Mouse (Mus musculus): Measurements from ENCODE around the gene Myo7a.

Myo7a gene

DNA sequence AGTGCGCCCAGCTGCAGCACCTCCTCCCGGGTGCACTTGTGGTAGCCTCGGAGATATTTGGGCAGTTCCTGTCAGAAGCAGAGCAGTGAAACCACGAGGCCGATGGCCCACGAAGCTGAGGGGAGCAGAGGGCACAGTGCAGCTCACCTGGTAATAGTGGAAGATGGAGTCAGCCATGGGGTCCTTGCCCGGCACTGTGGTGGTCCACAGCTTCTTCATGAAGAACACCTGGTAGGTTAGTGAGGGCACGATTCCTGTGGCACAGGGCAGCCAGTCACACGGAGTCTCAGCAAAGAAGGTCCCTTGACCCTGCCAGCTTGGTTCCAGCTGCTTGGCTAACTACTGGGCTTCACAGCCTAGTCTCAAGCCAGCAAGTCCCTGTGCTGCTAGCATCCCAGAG is 64.9 kb downstream of the Myo7a start:
- in situ Hi-C loops (cut with MboI; ENCODE audit: low pct_unique_long_range_greater_than_20kb in 1 of 2, low sequenced_read_pairs in 2 of 2, unreplicated experiment in 1 of 2) = no loop called here

DNA sequence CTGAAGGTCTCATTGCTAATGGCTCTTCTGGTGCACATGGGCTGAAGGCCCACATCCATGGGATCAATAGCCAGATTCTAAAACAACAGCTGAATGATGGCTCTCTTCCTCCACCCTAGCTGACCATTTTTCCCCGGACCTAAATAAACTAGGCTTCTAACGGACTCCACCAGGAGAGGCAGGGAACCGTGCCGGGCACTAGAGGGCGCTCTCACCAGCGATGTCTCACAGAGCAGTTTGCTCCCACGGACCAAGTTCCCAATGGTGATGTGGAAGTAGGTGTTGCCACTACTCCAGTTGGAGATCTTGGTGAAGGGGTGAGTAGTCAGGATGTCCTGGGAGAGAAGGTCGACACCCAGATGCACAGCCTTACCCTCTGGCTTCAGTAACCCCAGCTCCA is 67.3 kb downstream of the Myo7a start:
- in situ Hi-C loops (cut with MboI; ENCODE audit: low pct_unique_long_range_greater_than_20kb in 1 of 2, low sequenced_read_pairs in 2 of 2, unreplicated experiment in 1 of 2) = no loop called here

DNA sequence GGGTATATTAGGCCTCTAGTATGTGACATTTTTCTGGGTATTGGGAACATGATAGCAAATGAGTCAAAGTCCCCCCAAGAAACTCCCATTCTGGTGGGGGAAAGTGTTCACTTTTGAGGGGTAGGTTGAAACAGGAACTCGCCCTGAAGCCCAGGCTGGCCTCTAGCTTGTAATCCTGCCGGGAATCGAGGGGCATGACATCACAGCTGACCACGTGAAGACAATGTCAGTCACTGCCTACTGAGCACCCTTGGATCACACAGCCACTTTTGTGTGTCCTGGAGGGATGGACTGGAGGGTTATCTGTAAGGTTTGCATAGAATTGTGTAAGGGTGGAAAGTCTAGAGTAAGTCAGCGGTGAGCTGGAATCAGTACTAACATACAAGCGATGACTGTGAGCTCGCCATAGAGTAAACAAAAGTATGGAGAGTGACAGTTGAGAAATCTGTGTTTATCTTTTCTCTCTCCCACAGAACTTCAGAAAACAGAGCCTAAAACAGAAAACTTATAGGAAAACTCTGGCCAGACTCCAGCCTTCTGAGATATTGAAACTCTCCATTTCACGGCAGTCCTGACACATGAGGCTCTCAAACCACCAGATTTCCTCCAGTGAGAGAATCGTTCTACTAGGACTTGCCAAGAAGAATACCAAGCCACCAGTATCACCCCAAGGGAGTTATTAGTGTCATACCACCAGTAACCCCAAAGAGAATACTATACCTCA is 71.1 kb downstream of the Myo7a start:
- in situ Hi-C loops (cut with MboI; ENCODE audit: low pct_unique_long_range_greater_than_20kb in 1 of 2, low sequenced_read_pairs in 2 of 2, unreplicated experiment in 1 of 2) = loop anchor here in 1 of 2 experiments (10.0 kb wide), 1 partner anchor 63 kb away; no protein-coding TSS in a partner anchor

DNA sequence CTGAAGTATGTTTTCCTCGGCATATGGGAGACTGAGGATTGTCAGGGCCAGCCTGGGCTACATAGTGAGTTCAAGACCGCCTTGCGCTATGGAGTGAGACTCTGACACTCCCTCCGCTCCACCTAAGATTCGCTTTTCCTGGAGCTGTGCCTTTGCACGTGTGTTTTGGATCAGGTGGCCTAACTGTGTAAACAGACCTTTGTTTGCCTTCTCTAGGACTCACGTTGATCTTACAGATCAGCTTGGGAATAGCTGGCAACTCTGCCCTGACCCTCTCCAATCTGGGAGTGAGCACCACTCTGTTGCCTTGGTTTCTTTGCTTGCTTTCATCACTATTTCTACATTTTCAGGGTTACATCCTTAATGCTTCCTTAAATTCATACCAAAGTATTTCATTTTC is 116.7 kb downstream of the Myo7a start:
- in situ Hi-C loops (cut with MboI; ENCODE audit: low pct_unique_long_range_greater_than_20kb in 1 of 2, low sequenced_read_pairs in 2 of 2, unreplicated experiment in 1 of 2) = no loop called here
